Mouse (Mus musculus) liver, embryonic 16.5 days (tissue): Measurements from ENCODE around the gene Plin3. TPM values are rescaled to one million over a fixed set of nuclear protein-coding genes. Genes with fewer than 3 reads are reported as not detected.

Experiments
- ATAC-seq: fragments of 200-750 bp; cut with Nextera tagmentation; 2 replicates; pipeline ENCODE4 v1.8.0; 2017; ENCODE audit warnings: low read depth, mild to moderate bottlenecking, moderate number of reproducible peaks, moderate library complexity
- H3K27ac ChIP-seq: fragments of 300-500 bp; sonication (generic); 2 replicates; pipeline ENCODE4 v1.5.1; 2014; ENCODE audit warnings: mild to moderate bottlenecking, low read length
- H3K27me3 ChIP-seq: fragments of 300-500 bp; sonication (generic); 2 replicates; pipeline ENCODE4 v1.6.1; 2014; ENCODE audit warnings: low read depth, low read length, mixed read lengths; ENCODE audit not compliant: control insufficient read depth, insufficient read depth
- H3K36me3 ChIP-seq: fragments of 300-500 bp; sonication (generic); 2 replicates; pipeline ENCODE4 v1.6.1; 2014; ENCODE audit warnings: mild to moderate bottlenecking; ENCODE audit not compliant: control insufficient read depth, insufficient read depth
- H3K4me1 ChIP-seq: fragments of 300-500 bp; sonication (generic); 2 replicates; pipeline ENCODE4 v1.6.1; 2014; ENCODE audit warnings: low read depth, low read length, mixed read lengths; ENCODE audit not compliant: control insufficient read depth
- H3K4me2 ChIP-seq: fragments of 300-500 bp; sonication (generic); 2 replicates; pipeline ENCODE4 v1.6.1; 2014; ENCODE audit warnings: low read depth, low read length, mixed read lengths
- H3K4me3 ChIP-seq: fragments of 300-500 bp; sonication (generic); 2 replicates; pipeline ENCODE4 v1.5.1; 2014; ENCODE audit warnings: low read depth, mild to moderate bottlenecking, low read length
- H3K9ac ChIP-seq: fragments of 300-500 bp; sonication (generic); 2 replicates; pipeline ENCODE4 v1.6.1; 2014; ENCODE audit warnings: low read depth, low read length
- H3K9me3 ChIP-seq: fragments of 300-500 bp; sonication (generic); replicated peaks from 2 replicates; pipeline ENCODE4 v1.6.1; 2016; ENCODE audit warnings: low read length; ENCODE audit not compliant: control insufficient read depth
- WGBS: fragments of 180-500 bp; shearing (Covaris S2); extraction: QIAGEN DNeasy Blood & Tissue Kit; methylation state at CpG from one replicate; pipeline ENCODE4 v1.1.7; 2014; ENCODE audit not compliant: insufficient replicate concordance; 5-methylcytosine and 5-hydroxymethylcytosine counted together
- polyA plus RNA-seq: library from polyadenylated mRNA; unstranded; fragments of >200 nt; fragmentation: Nextera tagmentation; extraction: Ambion mirVana; gene quantifications from 2 replicates; pipeline ENCODE4 v1.2.1, GENCODE M21; 2015

Plin3 gene
- polyA plus RNA-seq, 1 experiment from 2014 or later, result 37.6 TPM

GRCm38 (mm10) chr17:56282802-56283201 lies 9.9 kb downstream of the Plin3 start:
- H3K4me1 ChIP-seq, result peaks cover 35% of the 10 kb centered on the region
- no peak overlapping the region for H3K9ac ChIP-seq
- no peak for ATAC-seq

GRCm38 (mm10) chr17:56281193-56281592 lies 11.5 kb downstream of the Plin3 start:
- Histone ChIP-seq H3K36me3 (peaks cover 20% of the 10 kb centered on the region), H3K27ac (0 out of 2 replicates have a peak overlapping the region, but pooled peaks have one; percentile 6), H3K9ac (no peak overlapping the region), H3K4me2 (no peak overlapping the region), H3K4me3 (no peak overlapping the region), H3K9me3 (no peaks in the 10 kb centered on the region), H3K4me1 (peaks cover 30% of the 10 kb centered on the region), H3K27me3 (no peaks in the 10 kb centered on the region)
- ATAC-seq, result no peak
- WGBS, result 61% methylated on average over 12 of the region's 12 CpGs

More at GRCm38 (mm10) chr17:56282802-56283201, 9.9 kb downstream of the Plin3 start:
- no peak overlapping the region for H3K27ac ChIP-seq
- no peaks in the 10 kb centered on the region for H3K9me3 ChIP-seq
- H3K36me3 ChIP-seq, result peaks cover 20% of the 10 kb centered on the region
- H3K4me3 ChIP-seq, result no peak overlapping the region
- 77% methylated on average over 4 of the region's 4 CpGs for WGBS
- no peaks in the 10 kb centered on the region for H3K27me3 ChIP-seq
- H3K4me2 ChIP-seq, result no peak overlapping the region

- no peak for ATAC-seq
- WGBS, result 89% methylated on average over 12 of the region's 12 CpGs
- Histone ChIP-seq H3K4me1 (peaks cover 38% of the 10 kb centered on the region), H3K9ac (no peak overlapping the region), H3K27me3 (no peaks in the 10 kb centered on the region), H3K9me3 (no peaks in the 10 kb centered on the region), H3K4me3 (no peak overlapping the region), H3K4me2 (no peak overlapping the region), H3K36me3 (peaks cover 12% of the 10 kb centered on the region), H3K27ac (no peak overlapping the region)
Measured at GRCm38 (mm10) chr17:56279481-56280155, 13.1 kb downstream of the Plin3 start.

GRCm38 (mm10) chr17:56278340-56278739 lies 14.3 kb downstream of the Plin3 start:
- peaks cover 10% of the 10 kb centered on the region for H3K36me3 ChIP-seq
- H3K27me3 ChIP-seq, result no peaks in the 10 kb centered on the region
- WGBS, result 82% methylated on average over 5 of the region's 5 CpGs
- H3K4me1 ChIP-seq, result peaks cover 47% of the 10 kb centered on the region
- peak overlapping the region; percentile 53; the same call in 1 of the 2 replicates for H3K9ac ChIP-seq
- H3K4me3 ChIP-seq, result no peak overlapping the region
- H3K4me2 ChIP-seq, result no peak overlapping the region
- H3K27ac ChIP-seq, result no peak overlapping the region
- no peaks in the 10 kb centered on the region for H3K9me3 ChIP-seq
- ATAC-seq, result no peak

GRCm38 (mm10) chr17:56277567-56277893 lies 15.1 kb downstream of the Plin3 start:
- Histone ChIP-seq H3K4me2 (peak overlapping the region; percentile 88), H3K4me1 (peaks cover 55% of the 10 kb centered on the region), H3K9me3 (no peaks in the 10 kb centered on the region), H3K4me3 (peak overlapping the region; percentile 79), H3K27me3 (no peaks in the 10 kb centered on the region), H3K36me3 (peaks cover 7% of the 10 kb centered on the region), H3K27ac (peak overlapping the region; percentile 90), H3K9ac (peak overlapping the region; percentile 53)
- no peak for ATAC-seq
- WGBS, result 19% methylated on average over 2 of the region's 2 CpGs

- peak within 1 kb of the TSS; percentile 86 for H3K9ac ChIP-seq
- ATAC-seq, result peak; percentile 94
- H3K4me1 ChIP-seq, result peaks cover 60% of the 10 kb centered on the region
- no peaks in the 10 kb centered on the region for H3K27me3 ChIP-seq
- H3K9me3 ChIP-seq, result no peaks in the 10 kb centered on the region
- peaks cover 7% of the 10 kb centered on the region for H3K36me3 ChIP-seq
- peak within 1 kb of the TSS; percentile 79 for H3K4me3 ChIP-seq
- WGBS, result 3% methylated on average over 20 of the region's 21 CpGs
- H3K27ac ChIP-seq, result peak within 1 kb of the TSS; percentile 90
- peak within 1 kb of the TSS; percentile 88 for H3K4me2 ChIP-seq
Measured at GRCm38 (mm10) chr17:56276643-56277566, 15.8 kb downstream of the Plin3 start, which contains the start of gene Ticam1. TSS of gene Ticam1 (minus strand) at chr17:56276786.

- Histone ChIP-seq H3K9me3 (no peaks in the 10 kb centered on the region), H3K4me2 (peak overlapping the region; percentile 88), H3K36me3 (peaks cover 7% of the 10 kb centered on the region), H3K4me3 (peak overlapping the region; percentile 79), H3K4me1 (peaks cover 53% of the 10 kb centered on the region), H3K27ac (peak overlapping the region; percentile 90), H3K27me3 (no peaks in the 10 kb centered on the region), H3K9ac (peak overlapping the region; percentile 86)
- WGBS, result 13% methylated on average over 5 of the region's 5 CpGs
- ATAC-seq, result peak; percentile 41
Measured at GRCm38 (mm10) chr17:56275842-56276480, 16.7 kb downstream of the Plin3 start.

GRCm38 (mm10) chr17:56273986-56274385 lies 18.7 kb downstream of the Plin3 start:
- peaks cover 55% of the 10 kb centered on the region for H3K4me1 ChIP-seq
- H3K9me3 ChIP-seq, result no peaks in the 10 kb centered on the region
- H3K27ac ChIP-seq, result peak overlapping the region; percentile 1; the same call in 1 of the 2 replicates
- H3K4me3 ChIP-seq, result no peak overlapping the region
- ATAC-seq, result no peak
- H3K9ac ChIP-seq, result no peak overlapping the region
- peaks cover 8% of the 10 kb centered on the region for H3K36me3 ChIP-seq
- WGBS, result 75% methylated on average over 5 of the region's 5 CpGs
- H3K27me3 ChIP-seq, result no peaks in the 10 kb centered on the region
- no peak overlapping the region for H3K4me2 ChIP-seq
